Mouse (Mus musculus) liver, embryonic 14.5 days (tissue): ENCODE measurements at regions not wholly inside any gene's neighbourhood (a gene's known extent, or its start where the extent isn't known, plus 50 kb on each side); places are given as distances from the start of the nearest gene placed in this dataset.

Experiments
- ATAC-seq: fragments of 200-750 bp; cut with Nextera tagmentation; 2 replicates; pipeline ENCODE4 v1.8.0; 2017; ENCODE audit warnings: moderate number of reproducible peaks, mild to moderate bottlenecking, moderate library complexity; ENCODE audit not compliant: insufficient read depth
- DNase-seq, 3 experiments: peaks; one replicate each; pipeline ENCODE4 v3.0.0-alpha.2; 2012 to 2013; ENCODE audit warnings: low read depth in 3 of 3, low spot score in 3 of 3
- H3K27ac ChIP-seq: fragments of 300-500 bp; sonication (generic); 2 replicates; pipeline ENCODE4 v1.5.1; 2014; ENCODE audit warnings: moderate library complexity, mild to moderate bottlenecking, control low read depth, inconsistent platforms
- H3K27me3 ChIP-seq: fragments of 300-500 bp; sonication (generic); 2 replicates; pipeline ENCODE4 v1.6.1; 2014; ENCODE audit warnings: mild to moderate bottlenecking, low read length, moderate library complexity; ENCODE audit not compliant: control insufficient read depth, insufficient read depth
- H3K36me3 ChIP-seq: fragments of 300-500 bp; sonication (generic); replicated peaks from 2 replicates; pipeline ENCODE4 v1.6.1; 2014; ENCODE audit warnings: low read depth; ENCODE audit not compliant: control insufficient read depth, insufficient read depth
- H3K4me1 ChIP-seq, 2 experiments: fragments of 200-500 bp in 1 of 2; fragments of 300-500 bp in 1 of 2; sonication (generic) in 1 of 2; replicated peaks; 2 replicates each; pipeline ENCODE4 v1.6.1; 2012 to 2014; ENCODE audit warnings: antibody characterized with exemption in 1 of 2, inconsistent platforms in 1 of 2, low read length in 1 of 2; ENCODE audit not compliant: control insufficient read depth in 2 of 2, insufficient read depth in 2 of 2
- H3K4me2 ChIP-seq: fragments of 300-500 bp; sonication (generic); 2 replicates; pipeline ENCODE4 v1.6.1; 2014; ENCODE audit warnings: low read depth, mild to moderate bottlenecking, control low read depth, moderate library complexity
- H3K4me3 ChIP-seq, 2 experiments: fragments of 200-500 bp in 1 of 2; fragments of 300-500 bp in 1 of 2; sonication (generic) in 1 of 2; 2 replicates each; pipeline ENCODE4 v1.5.1; 2012 to 2014; ENCODE audit warnings: low read depth in 2 of 2, low read length in 2 of 2, mild to moderate bottlenecking in 2 of 2, control low read depth in 1 of 2, inconsistent platforms in 1 of 2, moderate library complexity in 1 of 2; ENCODE audit not compliant: insufficient read depth in 1 of 2
- H3K9ac ChIP-seq: fragments of 300-500 bp; sonication (generic); replicated peaks from 2 replicates; pipeline ENCODE4 v1.6.1; 2014; ENCODE audit warnings: mild to moderate bottlenecking, control low read depth, moderate library complexity
- H3K9me3 ChIP-seq: fragments of 300-500 bp; sonication (generic); 2 replicates; pipeline ENCODE4 v1.6.1; 2016; ENCODE audit warnings: low read length, mixed read lengths; ENCODE audit not compliant: control insufficient read depth
- CTCF ChIP-seq: IDR thresholded peaks from 2 replicates; pipeline ENCODE4 v1.5.1; 2016; ENCODE audit warnings: antibody characterized with exemption, low read depth, control low read depth
- EP300 ChIP-seq: IDR thresholded peaks from 2 replicates; pipeline ENCODE4 v1.6.1; 2016; ENCODE audit warnings: antibody characterized with exemption, low read depth
- WGBS: fragments of 180-500 bp; shearing (Covaris S2); extraction: QIAGEN DNeasy Blood & Tissue Kit; methylation state at CpG from one replicate; pipeline ENCODE4 v1.1.7; 2014; ENCODE audit not compliant: insufficient replicate concordance; 5-methylcytosine and 5-hydroxymethylcytosine counted together

DNA sequence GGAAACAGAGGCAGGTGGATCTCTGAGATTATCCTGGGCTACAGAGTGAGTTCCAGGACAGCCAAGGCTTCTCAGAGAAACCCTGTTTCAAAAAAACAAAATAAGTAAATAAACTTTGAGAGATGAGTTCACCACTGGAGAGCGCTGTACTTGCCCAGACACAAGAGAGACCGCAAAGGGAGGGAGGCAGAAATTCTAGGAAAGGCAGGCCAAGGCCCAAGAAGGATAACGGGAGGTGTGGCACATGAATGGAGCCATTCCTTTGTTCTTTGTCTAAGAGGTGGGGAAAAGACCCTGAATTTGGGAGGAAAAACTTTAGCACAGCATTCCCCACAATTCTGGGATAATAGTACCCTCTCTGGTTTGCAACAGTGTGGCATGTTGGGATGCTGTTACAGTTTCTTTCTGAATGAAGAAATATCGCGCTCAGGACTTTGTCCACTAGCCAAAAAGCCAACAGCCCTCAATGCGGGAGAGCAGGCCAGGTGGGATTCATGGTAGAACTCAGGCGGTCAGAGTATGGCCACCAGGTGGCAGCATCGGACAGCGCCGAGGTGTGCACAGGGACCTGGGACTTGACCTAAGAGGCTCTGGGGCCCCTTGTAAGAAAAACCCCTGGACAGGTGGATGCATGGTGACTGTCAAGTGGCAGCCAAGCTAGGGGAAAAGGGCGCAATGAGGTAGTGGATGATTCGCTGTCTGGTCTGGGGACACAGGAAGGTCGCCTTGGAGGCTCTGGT lies 49.9 kb upstream of the Tmem92 start:
- WGBS, result 23% methylated on average over 13 of the region's 13 CpGs
- no peaks in the 10 kb centered on the region for H3K36me3 ChIP-seq
- no peak for TF ChIP-seq EP300
- peak; percentile 91 for TF ChIP-seq CTCF
- H3K9me3 ChIP-seq, result no peaks in the 10 kb centered on the region
- no peaks in the 10 kb centered on the region for H3K4me1 ChIP-seq
- H3K27ac ChIP-seq, result no peak overlapping the region
- DNase-seq (peak in 1 of 3 experiments; percentile 10), ATAC-seq (no peak)
- H3K4me2 ChIP-seq, result no peak overlapping the region
- no peak overlapping the region for H3K4me3 ChIP-seq
- H3K9ac ChIP-seq, result no peak overlapping the region
- no peaks in the 10 kb centered on the region for H3K27me3 ChIP-seq
